Mouse (Mus musculus) stomach, embryonic 16.5 days (tissue): Measurements from ENCODE around the gene Hist1h1c. TPM values are rescaled to one million over a fixed set of nuclear protein-coding genes. Genes with fewer than 3 reads are reported as not detected.
"Not testable (repeated sequence)": the region's sequence is repeated elsewhere in the genome, so short reads cannot be mapped to it uniquely, and the experiment has no call there.

Source experiments
- ATAC-seq: fragments of 200-750 bp; cut with Nextera tagmentation; 2 replicates; pipeline ENCODE4 v1.8.0; 2017; ENCODE audit warnings: moderate number of reproducible peaks, moderate TSS enrichment; ENCODE audit not compliant: insufficient read depth, low FRiP score
- H3K27ac ChIP-seq: fragments of 300-500 bp; sonication (generic); 2 replicates; pipeline ENCODE4 v1.5.1; 2014; ENCODE audit warnings: low read length
- H3K27me3 ChIP-seq: fragments of 300-500 bp; sonication (generic); 2 replicates; pipeline ENCODE4 v1.6.1; 2014; ENCODE audit warnings: low read length, control low read depth, mixed read lengths; ENCODE audit not compliant: control insufficient read depth, insufficient read depth
- H3K36me3 ChIP-seq: fragments of 300-500 bp; sonication (generic); 2 replicates; pipeline ENCODE4 v1.6.1; 2014; ENCODE audit warnings: low read length; ENCODE audit not compliant: control insufficient read depth, insufficient read depth
- H3K4me1 ChIP-seq: fragments of 300-500 bp; sonication (generic); 2 replicates; pipeline ENCODE4 v1.6.1; 2014; ENCODE audit warnings: low read length, control low read depth, mixed read lengths; ENCODE audit not compliant: control insufficient read depth, insufficient read depth
- H3K4me2 ChIP-seq: fragments of 300-500 bp; sonication (generic); 2 replicates; pipeline ENCODE4 v1.6.1; 2014; ENCODE audit warnings: low read depth, low read length, mixed read lengths
- H3K4me3 ChIP-seq: fragments of 300-500 bp; sonication (generic); replicated peaks from 2 replicates; pipeline ENCODE4 v1.5.1; 2014; ENCODE audit warnings: mild to moderate bottlenecking, low read length
- H3K9ac ChIP-seq: fragments of 300-500 bp; sonication (generic); 2 replicates; pipeline ENCODE4 v1.6.1; 2014; ENCODE audit warnings: low read length
- H3K9me3 ChIP-seq: fragments of 300-500 bp; sonication (generic); replicated peaks from 2 replicates; pipeline ENCODE4 v1.6.1; 2016; ENCODE audit warnings: low read length, control low read depth; ENCODE audit not compliant: control insufficient read depth
- WGBS: fragments of 180-500 bp; shearing (Covaris S2); extraction: QIAGEN DNeasy Blood & Tissue Kit; methylation state at CpG from one replicate; pipeline ENCODE4 v1.1.7; 2014; 5-methylcytosine and 5-hydroxymethylcytosine counted together
- polyA plus RNA-seq: library from polyadenylated mRNA; unstranded; fragments of >200 nt; fragmentation: Nextera tagmentation; extraction: Ambion mirVana; gene quantifications from 2 replicates; pipeline ENCODE4 v1.2.1, GENCODE M21; 2015

Hist1h1c gene
- polyA plus RNA-seq, 1 experiment from 2014 or later = 58.0 TPM

GRCm38 (mm10) chr13:23756790-23757189 is 18.2 kb downstream of the Hist1h1c start, which contains the start of gene Hist1h4b:
Gene Hist1h4b, plus strand, starts transcription at chr13:23757013.
- ATAC-seq = peak; percentile 80
- Histone ChIP-seq H3K9me3 (no peaks in the 10 kb centered on the region), H3K4me3 (peak within 1 kb of the TSS; percentile 47), H3K27me3 (no peaks in the 10 kb centered on the region), H3K9ac (peak within 1 kb of the TSS; percentile 71), H3K36me3 (no peaks in the 10 kb centered on the region), H3K27ac (peak within 1 kb of the TSS; percentile 91), H3K4me2 (peak within 1 kb of the TSS; percentile 74), H3K4me1 (peaks cover 5% of the 10 kb centered on the region)
- under 1% methylated on average over 19 of the region's 22 CpGs for whole genome bisulfite sequencing

GRCm38 (mm10) chr13:23757211-23757773 is 18.7 kb downstream of the Hist1h1c start:
- ATAC-seq = no peak
- H3K27ac ChIP-seq = peak overlapping the region; percentile 91
- H3K4me2 ChIP-seq = peak overlapping the region; percentile 74
- H3K36me3 ChIP-seq = no peaks in the 10 kb centered on the region
- H3K4me3 ChIP-seq = peak overlapping the region; percentile 47
- peaks cover 5% of the 10 kb centered on the region for H3K4me1 ChIP-seq
- H3K9me3 ChIP-seq = no peaks in the 10 kb centered on the region
- peak overlapping the region; percentile 71 for H3K9ac ChIP-seq
- 2% methylated on average over 15 of the region's 23 CpGs for WGBS
- no peaks in the 10 kb centered on the region for H3K27me3 ChIP-seq

GRCm38 (mm10) chr13:23757921-23758320 is 19.3 kb downstream of the Hist1h1c start:
- Histone ChIP-seq H3K9ac (no peak overlapping the region), H3K27me3 (no peaks in the 10 kb centered on the region), H3K9me3 (no peaks in the 10 kb centered on the region), H3K4me3 (no peak overlapping the region), H3K36me3 (no peaks in the 10 kb centered on the region), H3K4me2 (no peak overlapping the region), H3K27ac (no peak overlapping the region), H3K4me1 (peaks cover 7% of the 10 kb centered on the region)
- ATAC-seq = no peak
- 34% methylated on average over 3 of the region's 3 CpGs for WGBS

- no peak for ATAC-seq
- Histone ChIP-seq H3K4me3 (no peak overlapping the region), H3K27me3 (no peaks in the 10 kb centered on the region), H3K9me3 (no peaks in the 10 kb centered on the region), H3K36me3 (no peaks in the 10 kb centered on the region), H3K9ac (no peak overlapping the region), H3K4me2 (no peak overlapping the region), H3K27ac (no peak overlapping the region), H3K4me1 (peaks cover 16% of the 10 kb centered on the region)
- 77% methylated on average over 3 of the region's 3 CpGs for WGBS
Observed at GRCm38 (mm10) chr13:23759251-23759771, 20.7 kb downstream of the Hist1h1c start.

- Histone ChIP-seq H3K27ac (peak overlapping the region; percentile 87), H3K36me3 (no peaks in the 10 kb centered on the region), H3K4me1 (peaks cover 18% of the 10 kb centered on the region), H3K9ac (peak overlapping the region; percentile 70; the same call in 1 of the 2 replicates), H3K4me2 (peak overlapping the region; percentile 75), H3K4me3 (peak overlapping the region; percentile 59), H3K27me3 (no peaks in the 10 kb centered on the region), H3K9me3 (no peaks in the 10 kb centered on the region)
- WGBS = 68% methylated on average over 1 of the region's 1 CpGs
- ATAC-seq = no peak
Observed at GRCm38 (mm10) chr13:23759916-23760239, 21.3 kb downstream of the Hist1h1c start.

GRCm38 (mm10) chr13:23760240-23760971 is 21.8 kb downstream of the Hist1h1c start:
- no peaks in the 10 kb centered on the region for H3K9me3 ChIP-seq
- peak overlapping the region; percentile 70 for H3K9ac ChIP-seq
- H3K27me3 ChIP-seq = no peaks in the 10 kb centered on the region
- H3K4me1 ChIP-seq = peaks cover 18% of the 10 kb centered on the region
- peak overlapping the region; percentile 87 for H3K27ac ChIP-seq
- H3K36me3 ChIP-seq = no peaks in the 10 kb centered on the region
- peak overlapping the region; percentile 75 for H3K4me2 ChIP-seq
- ATAC-seq = no peak
- peak overlapping the region; percentile 59 for H3K4me3 ChIP-seq
- 2% methylated on average over 21 of the region's 27 CpGs for WGBS

- no peaks in the 10 kb centered on the region for H3K9me3 ChIP-seq
- H3K4me2 ChIP-seq = peak within 1 kb of the TSS; percentile 75
- peak within 1 kb of the TSS; percentile 70 for H3K9ac ChIP-seq
- H3K27me3 ChIP-seq = no peaks in the 10 kb centered on the region
- H3K4me1 ChIP-seq = peaks cover 18% of the 10 kb centered on the region
- ATAC-seq = peak; percentile 79
- peak within 1 kb of the TSS; percentile 59 for H3K4me3 ChIP-seq
- WGBS = under 1% methylated on average over 65 of the region's 72 CpGs
- no peaks in the 10 kb centered on the region for H3K36me3 ChIP-seq
- H3K27ac ChIP-seq = peak within 1 kb of the TSS; percentile 98
Observed at GRCm38 (mm10) chr13:23760972-23761864, 22.6 kb downstream of the Hist1h1c start, which contains the start of gene Hist1h4a. Gene Hist1h4a, minus strand, starts transcription at chr13:23761230.

- H3K4me3 ChIP-seq = peak within 1 kb of the TSS; percentile 59
- not testable (repeated sequence) for H3K36me3 ChIP-seq, H3K9me3 ChIP-seq, H3K27me3 ChIP-seq
- H3K9ac ChIP-seq = peak within 1 kb of the TSS; percentile 80
- peaks cover 17% of the 10 kb centered on the region for H3K4me1 ChIP-seq
- peak within 1 kb of the TSS; percentile 75 for H3K4me2 ChIP-seq
- H3K27ac ChIP-seq = peak within 1 kb of the TSS; percentile 98
- under 1% methylated on average over 32 of the region's 52 CpGs for WGBS
- peak; percentile 54 for ATAC-seq
Observed at GRCm38 (mm10) chr13:23761871-23762821, 23.5 kb downstream of the Hist1h1c start, which contains the start of gene Hist1h3a. Gene Hist1h3a, minus strand, starts transcription at chr13:23762386.
